Mouse (Mus musculus) MEL (cell line): ENCODE measurements around the gene Alas2. TPM values are rescaled to one million over a fixed set of nuclear protein-coding genes. Genes with fewer than 3 reads are reported as not detected.

Source experiments
- DNase-seq: peaks from one replicate; pipeline ENCODE4 v3.0.0; 2011; ENCODE audit warnings: low read depth, low spot score
- H3K27ac ChIP-seq: 2 replicates; pipeline ENCODE4 v1.5.1; 2012; ENCODE audit warnings: low read depth, mild to moderate bottlenecking, control low read depth, low read length, moderate library complexity; ENCODE audit not compliant: control insufficient read depth
- H3K27me3 ChIP-seq, 2 experiments: fragments of 150-350 bp in 1 of 2; sonication (generic) in 1 of 2; 2 replicates each; pipeline ENCODE4 v1.6.1; 2012; ENCODE audit warnings: low read length in 2 of 2, mild to moderate bottlenecking in 2 of 2, improper control_type of control experiment in 1 of 2, moderate library complexity in 1 of 2; ENCODE audit not compliant: insufficient read depth in 2 of 2, control insufficient read depth in 1 of 2
- H3K36me3 ChIP-seq, 2 experiments: 2 replicates each; pipeline ENCODE4 v1.6.1; 2012 to 2014; ENCODE audit warnings: low read length in 2 of 2, improper control_type of control experiment in 1 of 2, inconsistent platforms in 1 of 2, mild to moderate bottlenecking in 1 of 2; ENCODE audit not compliant: insufficient read depth in 2 of 2, control insufficient read depth in 1 of 2
- H3K4me1 ChIP-seq, 2 experiments: fragments of 150-350 bp in 1 of 2; sonication (generic) in 1 of 2; 2 replicates each; pipeline ENCODE4 v1.6.1; 2012; ENCODE audit warnings: low read length in 2 of 2, improper control_type of control experiment in 1 of 2, mild to moderate bottlenecking in 1 of 2; ENCODE audit not compliant: insufficient read depth in 2 of 2, control insufficient read depth in 1 of 2
- H3K4me3 ChIP-seq, 2 experiments: fragments of 150-350 bp in 1 of 2; sonication (generic) in 1 of 2; 2 replicates each; pipeline ENCODE4 v1.5.1; 2012; ENCODE audit warnings: low read depth in 2 of 2, low read length in 2 of 2, mild to moderate bottlenecking in 2 of 2, moderate library complexity in 2 of 2, control low read depth in 1 of 2, improper control_type of control experiment in 1 of 2; ENCODE audit not compliant: control insufficient read depth in 1 of 2, insufficient read depth in 1 of 2
- H3K79me2 ChIP-seq: 2 replicates; pipeline ENCODE4 v1.6.1; 2012; ENCODE audit warnings: mild to moderate bottlenecking, low read length, moderate library complexity; ENCODE audit not compliant: control insufficient read depth, poor library complexity, insufficient read depth
- H3K9ac ChIP-seq: 2 replicates; pipeline ENCODE4 v1.6.1; 2012; ENCODE audit warnings: low read depth, mild to moderate bottlenecking, control low read depth, low read length, moderate library complexity; ENCODE audit not compliant: control insufficient read depth, poor library complexity, severe bottlenecking
- H3K9me3 ChIP-seq: fragments of 150-350 bp; sonication (generic); replicated peaks from 2 replicates; pipeline ENCODE4 v1.6.1; 2012; ENCODE audit warnings: mild to moderate bottlenecking, low read length, improper control_type of control experiment, moderate library complexity; ENCODE audit not compliant: insufficient read depth
- BHLHE40 ChIP-seq: IDR thresholded peaks from 2 replicates; pipeline ENCODE4 v1.6.1; 2012; ENCODE audit warnings: low read depth, mild to moderate bottlenecking, inconsistent platforms, low read length, improper control_type of control experiment, borderline replicate concordance
- CHD2 ChIP-seq: IDR thresholded peaks from 2 replicates; pipeline ENCODE4 v1.6.1; 2011; ENCODE audit warnings: low read length, improper control_type of control experiment
- CTCF ChIP-seq, 3 experiments: IDR thresholded peaks in 2 of 3; conservative IDR thresholded peaks in 1 of 3; 2 replicates each; pipeline ENCODE4 v1.5.1; 2011 to 2012; ENCODE audit warnings: low read length in 3 of 3, low read depth in 2 of 3, mild to moderate bottlenecking in 2 of 3, improper control_type of control experiment in 1 of 3, inconsistent platforms in 1 of 3, mixed read lengths in 1 of 3, moderate library complexity in 1 of 3; ENCODE audit not compliant: control insufficient read depth in 1 of 3, insufficient read depth in 1 of 3, poor library complexity in 1 of 3, severe bottlenecking in 1 of 3
- ELF1 ChIP-seq: IDR thresholded peaks from 2 replicates; pipeline ENCODE4 v1.6.1; 2014; ENCODE audit warnings: low read depth, mild to moderate bottlenecking, inconsistent platforms, low read length, improper control_type of control experiment, moderate library complexity
- ETS1 ChIP-seq: IDR thresholded peaks from 2 replicates; pipeline ENCODE4 v1.6.1; 2012; ENCODE audit warnings: low read depth, mild to moderate bottlenecking, inconsistent platforms, low read length, improper control_type of control experiment, moderate library complexity
- GABPA ChIP-seq: IDR thresholded peaks from 2 replicates; pipeline ENCODE4 v1.6.1; 2012; ENCODE audit warnings: low read depth, mild to moderate bottlenecking, inconsistent platforms, low read length, improper control_type of control experiment, moderate library complexity
- GATA1 ChIP-seq: IDR thresholded peaks from 2 replicates; pipeline ENCODE4 v1.6.1; 2011; ENCODE audit warnings: low read depth, low read length, improper control_type of control experiment
- JUND ChIP-seq: IDR thresholded peaks from 2 replicates; pipeline ENCODE4 v1.6.1; 2011; ENCODE audit warnings: low read depth, mild to moderate bottlenecking, improper control_type of control experiment, low read length
- KAT2A ChIP-seq: conservative IDR thresholded peaks from 2 replicates; pipeline ENCODE4 v1.6.1; 2012; ENCODE audit warnings: low read depth, low read length, improper control_type of control experiment, inconsistent platforms
- MAX ChIP-seq: IDR thresholded peaks from 2 replicates; pipeline ENCODE4 v1.6.1; 2011; ENCODE audit warnings: low read length, improper control_type of control experiment
- MAZ ChIP-seq: IDR thresholded peaks from 2 replicates; pipeline ENCODE4 v1.6.1; 2012; ENCODE audit warnings: low read depth, mild to moderate bottlenecking, inconsistent platforms, low read length, improper control_type of control experiment
- MYB ChIP-seq: IDR thresholded peaks from 2 replicates; pipeline ENCODE4 v1.6.1; 2011; ENCODE audit warnings: mild to moderate bottlenecking, low read depth, low read length, improper control_type of control experiment
- NELFE ChIP-seq: IDR thresholded peaks from 2 replicates; pipeline ENCODE4 v1.6.1; 2011; ENCODE audit warnings: low read depth, low read length, improper control_type of control experiment
- NRF1 ChIP-seq: IDR thresholded peaks from 2 replicates; pipeline ENCODE4 v1.6.1; 2014; ENCODE audit warnings: low read depth, mild to moderate bottlenecking, inconsistent platforms, low read length, improper control_type of control experiment, moderate library complexity; ENCODE audit not compliant: poor library complexity, insufficient read depth, severe bottlenecking
- POLR2AphosphoS2 ChIP-seq: IDR thresholded peaks from 2 replicates; pipeline ENCODE4 v1.6.1; 2011; ENCODE audit warnings: low read length, improper control_type of control experiment
- RAD21 ChIP-seq: IDR thresholded peaks from 2 replicates; pipeline ENCODE4 v1.6.1; 2011; ENCODE audit warnings: mild to moderate bottlenecking, low read depth, low read length, improper control_type of control experiment
- RCOR1 ChIP-seq: IDR thresholded peaks from 2 replicates; pipeline ENCODE4 v1.6.1; 2012; ENCODE audit warnings: low read depth, mild to moderate bottlenecking, inconsistent platforms, low read length, improper control_type of control experiment
- SIN3A ChIP-seq: IDR thresholded peaks from 2 replicates; pipeline ENCODE4 v1.6.1; 2012; ENCODE audit warnings: low read length, improper control_type of control experiment, inconsistent platforms
- SMC3 ChIP-seq: IDR thresholded peaks from 2 replicates; pipeline ENCODE4 v1.6.1; 2011; ENCODE audit warnings: low read depth, low read length, improper control_type of control experiment
- TBP ChIP-seq: IDR thresholded peaks from 2 replicates; pipeline ENCODE4 v1.8.0; 2011; ENCODE audit warnings: low read depth, low read length, improper control_type of control experiment
- TCF12 ChIP-seq: IDR thresholded peaks from 2 replicates; pipeline ENCODE4 v1.6.1; 2014; ENCODE audit warnings: low read depth, mild to moderate bottlenecking, inconsistent platforms, low read length, improper control_type of control experiment, moderate library complexity
- USF1 ChIP-seq: IDR thresholded peaks from 2 replicates; pipeline ENCODE4 v1.6.1; 2014; ENCODE audit warnings: low read depth, mild to moderate bottlenecking, inconsistent platforms, low read length, improper control_type of control experiment, moderate library complexity
- ZKSCAN1 ChIP-seq: IDR thresholded peaks from 2 replicates; pipeline ENCODE4 v1.6.1; 2012; ENCODE audit warnings: low read depth, mild to moderate bottlenecking, inconsistent platforms, low read length, improper control_type of control experiment, moderate library complexity
- ZMIZ1 ChIP-seq: IDR thresholded peaks from 2 replicates; pipeline ENCODE4 v1.6.1; 2012; ENCODE audit warnings: low read depth, mild to moderate bottlenecking, inconsistent platforms, low read length, improper control_type of control experiment, moderate library complexity
- ZNF384 ChIP-seq: IDR thresholded peaks from 2 replicates; pipeline ENCODE4 v1.6.1; 2012; ENCODE audit warnings: low read depth, mild to moderate bottlenecking, inconsistent platforms, low read length, improper control_type of control experiment
- polyA plus RNA-seq, 2 experiments: library from polyadenylated mRNA; stranded (reverse) in 1 of 2; unstranded in 1 of 2; fragments of >175 nt in 1 of 2; fragments of >200 nt in 1 of 2; gene quantifications; 2 replicates each; pipeline versions ENCODE4 v1.2.1 to v1.2.4; 2012; ENCODE audit warnings: low replicate concordance in 2 of 2, low read depth in 1 of 2; ENCODE audit not compliant: insufficient read length in 2 of 2, insufficient read depth in 1 of 2, missing spikeins in 1 of 2
- total RNA-seq: library from RNA; depleted of rRNA; stranded (reverse); fragments of 300-350 nt; gene quantifications from 2 replicates; pipeline ENCODE4 v1.2.3, GENCODE M21; 2012; rRNA removed

Gene Alas2
- total RNA-seq (22.6 and 35.6 TPM in 2 replicates), polyA plus RNA-seq (10 to 100 TPM in 1 of 2 experiments, not detected in 1; 79.1 TPM)

DNA sequence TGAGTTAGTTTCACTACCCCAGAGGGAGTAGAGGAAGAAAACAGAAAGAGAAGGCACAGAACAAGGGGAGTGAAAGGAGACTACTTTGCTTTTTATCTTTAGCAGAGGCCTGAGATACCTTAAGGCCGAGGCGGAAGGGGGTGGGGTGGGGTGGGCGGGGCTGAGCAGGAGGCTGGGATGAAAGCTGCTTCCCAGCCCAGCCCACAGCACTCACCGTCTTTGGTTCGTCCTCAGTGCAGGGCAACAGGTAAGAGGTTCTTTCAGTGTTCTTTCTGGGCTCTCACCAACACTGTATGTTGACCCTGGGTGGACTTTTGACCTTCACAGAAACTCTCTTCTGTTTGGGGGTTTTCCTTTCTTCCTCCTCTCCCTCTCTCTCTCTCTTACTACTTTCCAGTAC, at the start of gene Alas2:
Gene Alas2 (plus strand): TSS at position 137 of the 400 bp plus-strand sequence.
- Histone ChIP-seq H3K27ac (peak within 1 kb of the TSS; percentile 73), H3K4me1 (peaks cover 34 to 38% of the 10 kb centered on the region in 2 experiments), H3K79me2 (no peaks in the 10 kb centered on the region), H3K27me3 (no peaks in the 10 kb centered on the region), H3K9ac (peak within 1 kb of the TSS; percentile 62), H3K4me3 (peak within 1 kb of the TSS; percentile 57 to 66), H3K9me3 (no peaks in the 10 kb centered on the region), H3K36me3 (peaks cover 0 to 52% of the 10 kb centered on the region in 2 experiments; a peak in 3 of 4 replicates)
- no peak for DNase-seq
- TF ChIP-seq ZMIZ1 (no peak), ETS1 (no peak), GATA1 (no peak), MYB (no peak), USF1 (no peak)

DNA sequence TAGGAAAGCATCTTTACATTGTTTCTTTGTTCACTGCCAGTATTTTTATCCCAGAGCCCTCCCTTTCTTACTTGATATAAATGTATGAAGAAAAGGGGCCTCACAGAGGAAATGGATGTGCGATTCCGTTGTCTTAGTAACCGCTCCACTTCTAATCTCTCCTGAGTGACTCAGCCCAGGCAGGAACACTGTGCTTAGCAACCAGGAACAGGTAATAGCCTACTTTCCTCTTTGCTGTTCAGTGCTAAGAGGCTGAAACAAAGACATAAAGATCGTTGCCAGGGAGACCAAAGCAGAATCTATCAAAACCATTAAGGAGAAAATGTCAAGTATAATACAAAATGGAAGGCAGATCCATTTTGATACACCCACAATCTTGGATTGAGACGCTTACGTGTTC, 38.5 kb upstream of the Alas2 start:
- H3K27me3 ChIP-seq = no peaks in the 10 kb centered on the region
- no peak overlapping the region for H3K9ac ChIP-seq
- H3K27ac ChIP-seq = no peak overlapping the region
- H3K36me3 ChIP-seq = peaks cover 0 to 17% of the 10 kb centered on the region in 2 experiments; a peak in 2 of 4 replicates
- H3K79me2 ChIP-seq = no peaks in the 10 kb centered on the region
- H3K9me3 ChIP-seq = no peaks in the 10 kb centered on the region
- no peak for TF ChIP-seq ZNF384
- no peak for TF ChIP-seq TBP
- TF ChIP-seq ZKSCAN1 = no peak
- no peak for TF ChIP-seq BHLHE40
- no peak for TF ChIP-seq NRF1
- TF ChIP-seq SIN3A = no peak
- TF ChIP-seq NELFE = no peak
- TF ChIP-seq JUND = no peak
- TF ChIP-seq ETS1 = no peak
- TF ChIP-seq KAT2A = no peak
- peaks cover 0 to 6% of the 10 kb centered on the region in 2 experiments; a peak in 2 of 4 replicates for H3K4me1 ChIP-seq
- H3K4me3 ChIP-seq = no peak overlapping the region
- peak; percentile 25 for DNase-seq

GRCm38 (mm10) chrX:150510631-150511030, 36.5 kb upstream of the Alas2 start:
- no peaks in the 10 kb centered on the region for H3K27me3 ChIP-seq
- no peaks in the 10 kb centered on the region for H3K79me2 ChIP-seq
- H3K9me3 ChIP-seq = no peaks in the 10 kb centered on the region
- no peak overlapping the region for H3K27ac ChIP-seq
- no peak overlapping the region for H3K4me3 ChIP-seq
- DNase-seq = peak; percentile 83
- H3K4me1 ChIP-seq = peaks cover 0 to 6% of the 10 kb centered on the region in 2 experiments; a peak in 2 of 4 replicates
- H3K9ac ChIP-seq = no peak overlapping the region
- peaks cover 0 to 17% of the 10 kb centered on the region in 2 experiments; a peak in 2 of 4 replicates for H3K36me3 ChIP-seq
- no peak for TF ChIP-seq ELF1
- no peak for TF ChIP-seq ZKSCAN1
- TF ChIP-seq NRF1 = no peak
- TF ChIP-seq MAX = no peak
- TF ChIP-seq GABPA = no peak
- TF ChIP-seq JUND = no peak
- TF ChIP-seq GATA1 = no peak
- no peak for TF ChIP-seq POLR2AphosphoS2
- TF ChIP-seq CHD2 = no peak
- no peak for TF ChIP-seq MAZ
- TF ChIP-seq BHLHE40 = no peak
- TF ChIP-seq TCF12 = no peak
- TF ChIP-seq SMC3 = peak; percentile 83
- TF ChIP-seq RCOR1 = no peak
- TF ChIP-seq CTCF (IDR thresholded peaks at IDR 0.05 in 2 of 3, conservative IDR thresholded peaks at IDR 0.05 in 1 of 3; ENCODE audit: control insufficient read depth in 1 of 3, insufficient read depth in 1 of 3, low read depth in 2 of 3, low read length in 3 of 3, poor library complexity in 1 of 3, severe bottlenecking in 1 of 3) = peak in 2 of 3 experiments; percentile 60 to 91; a peak in 4 of 6 replicates
- TF ChIP-seq SIN3A = no peak
- no peak for TF ChIP-seq ZMIZ1
- TF ChIP-seq ZNF384 = peak; percentile 35; the same call in 1 of the 2 replicates
- TF ChIP-seq RAD21 = peak; percentile 99
